Mouse (Mus musculus) heart, embryonic 16.5 days (tissue): Measurements from ENCODE around the gene Rps17. TPM values are rescaled to one million over a fixed set of nuclear protein-coding genes. Genes with fewer than 3 reads are reported as not detected.

ENCODE experiments used
- ATAC-seq: fragments of 200-750 bp; cut with Nextera tagmentation; replicated peaks from 2 replicates; pipeline ENCODE4 v1.8.0; 2017; ENCODE audit warnings: moderate number of reproducible peaks; ENCODE audit not compliant: insufficient read depth, low FRiP score; ENCODE audit errors: extremely low read depth
- H3K27ac ChIP-seq: fragments of 300-500 bp; sonication (generic); 2 replicates; pipeline ENCODE4 v1.5.1; 2014; ENCODE audit warnings: mild to moderate bottlenecking, low read length, control low read depth, moderate library complexity
- H3K27me3 ChIP-seq: fragments of 300-500 bp; sonication (generic); 2 replicates; pipeline ENCODE4 v1.6.1; 2014; ENCODE audit warnings: low read length, mixed read lengths; ENCODE audit not compliant: control insufficient read depth, insufficient read depth
- H3K36me3 ChIP-seq: fragments of 300-500 bp; sonication (generic); 2 replicates; pipeline ENCODE4 v1.6.1; 2014; ENCODE audit not compliant: control insufficient read depth, insufficient read depth
- H3K4me1 ChIP-seq: fragments of 300-500 bp; sonication (generic); 2 replicates; pipeline ENCODE4 v1.6.1; 2014; ENCODE audit warnings: low read length, mixed read lengths; ENCODE audit not compliant: control insufficient read depth, insufficient read depth
- H3K4me2 ChIP-seq: fragments of 300-500 bp; sonication (generic); 2 replicates; pipeline ENCODE4 v1.6.1; 2014; ENCODE audit warnings: low read depth, mild to moderate bottlenecking, control low read depth, low read length
- H3K4me3 ChIP-seq: fragments of 300-500 bp; sonication (generic); 2 replicates; pipeline ENCODE4 v1.5.1; 2014; ENCODE audit warnings: mild to moderate bottlenecking, control low read depth, low read length
- H3K9ac ChIP-seq: fragments of 300-500 bp; sonication (generic); 2 replicates; pipeline ENCODE4 v1.6.1; 2014; ENCODE audit warnings: low read length, control low read depth
- H3K9me3 ChIP-seq: fragments of 300-500 bp; sonication (generic); replicated peaks from 2 replicates; pipeline ENCODE4 v1.6.1; 2016; ENCODE audit warnings: low read length; ENCODE audit not compliant: control insufficient read depth
- WGBS: fragments of 180-500 bp; shearing (Covaris S2); extraction: QIAGEN DNeasy Blood & Tissue Kit; methylation state at CpG from one replicate; pipeline ENCODE4 v1.1.7; 2014; 5-methylcytosine and 5-hydroxymethylcytosine counted together
- polyA plus RNA-seq: library from polyadenylated mRNA; unstranded; fragments of >200 nt; fragmentation: Nextera tagmentation; extraction: Ambion mirVana; gene quantifications from 2 replicates; pipeline ENCODE4 v1.2.1, GENCODE M21; 2015

Rps17 gene
- 728 and 790 TPM in 2 replicates for polyA plus RNA-seq

DNA sequence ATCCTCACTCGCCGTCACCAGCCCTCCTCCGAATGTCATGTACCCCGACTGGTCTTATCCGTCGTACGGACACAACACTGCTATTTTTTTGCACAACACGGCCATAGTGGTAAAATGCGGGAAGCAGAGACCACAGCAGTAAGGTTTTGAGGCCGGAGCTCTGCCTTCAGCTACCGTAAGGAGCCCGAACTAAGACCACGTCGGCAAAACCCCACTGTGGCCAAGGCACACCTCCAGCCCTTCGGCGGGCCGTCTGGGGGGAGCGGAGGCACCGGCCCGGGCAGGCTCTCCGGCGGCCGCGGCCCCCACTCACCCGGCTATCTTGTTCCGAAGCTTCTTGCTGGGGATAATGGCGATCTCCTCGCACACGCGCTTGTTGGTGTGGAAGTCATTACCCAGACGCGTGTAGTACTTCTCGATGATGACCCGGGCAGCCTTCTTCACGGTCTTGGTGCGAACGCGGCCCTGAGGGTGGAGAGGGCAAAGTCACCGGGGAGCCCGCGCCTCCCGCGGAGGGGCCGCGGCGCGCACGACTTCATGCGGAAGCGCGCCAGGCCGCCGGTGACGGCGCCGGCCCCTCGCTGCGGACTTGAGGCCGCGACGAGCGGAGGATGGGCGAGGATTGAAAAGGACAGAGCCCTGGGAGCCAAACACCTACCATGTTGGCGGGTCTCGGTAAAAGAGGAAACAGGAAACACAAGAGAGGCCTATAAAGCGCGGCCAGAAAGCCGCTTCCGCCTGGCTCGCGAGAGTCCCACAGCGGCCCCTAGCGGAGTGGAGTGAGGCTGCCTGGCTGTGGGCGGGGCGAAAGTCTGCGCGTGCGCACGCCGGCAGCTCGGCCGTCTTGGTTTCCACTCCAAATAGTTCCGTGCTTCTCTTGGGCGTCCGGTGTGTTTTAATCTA, at the start of gene Rps17:
TSS of gene Rps17 (minus strand) at position 711 of the 903 bp plus-strand sequence.
- ATAC-seq: peak; percentile 89
- peaks cover 21% of the 10 kb centered on the region for H3K4me1 ChIP-seq
- peak within 1 kb of the TSS; percentile 99 for H3K9ac ChIP-seq
- H3K27me3 ChIP-seq: no peaks in the 10 kb centered on the region
- peak within 1 kb of the TSS; percentile 98 for H3K4me3 ChIP-seq
- under 1% methylated on average over 85 of the region's 85 CpGs for WGBS
- peaks cover 23% of the 10 kb centered on the region for H3K36me3 ChIP-seq
- H3K4me2 ChIP-seq: peak within 1 kb of the TSS; percentile 90
- H3K9me3 ChIP-seq: no peaks in the 10 kb centered on the region
- H3K27ac ChIP-seq: peak within 1 kb of the TSS; percentile 87

- H3K27ac ChIP-seq: no peak overlapping the region
- no peak overlapping the region for H3K4me3 ChIP-seq
- H3K4me2 ChIP-seq: no peak overlapping the region
- no peaks in the 10 kb centered on the region for H3K4me1 ChIP-seq
- H3K9me3 ChIP-seq: no peaks in the 10 kb centered on the region
- 60% methylated on average over 1 of the region's 1 CpGs for WGBS
- no peak for ATAC-seq
- no peak overlapping the region for H3K9ac ChIP-seq
- H3K36me3 ChIP-seq: no peaks in the 10 kb centered on the region
- no peaks in the 10 kb centered on the region for H3K27me3 ChIP-seq
Measured at GRCm38 (mm10) chr7:81379363-81379762, 34.3 kb upstream of the Rps17 start.

DNA sequence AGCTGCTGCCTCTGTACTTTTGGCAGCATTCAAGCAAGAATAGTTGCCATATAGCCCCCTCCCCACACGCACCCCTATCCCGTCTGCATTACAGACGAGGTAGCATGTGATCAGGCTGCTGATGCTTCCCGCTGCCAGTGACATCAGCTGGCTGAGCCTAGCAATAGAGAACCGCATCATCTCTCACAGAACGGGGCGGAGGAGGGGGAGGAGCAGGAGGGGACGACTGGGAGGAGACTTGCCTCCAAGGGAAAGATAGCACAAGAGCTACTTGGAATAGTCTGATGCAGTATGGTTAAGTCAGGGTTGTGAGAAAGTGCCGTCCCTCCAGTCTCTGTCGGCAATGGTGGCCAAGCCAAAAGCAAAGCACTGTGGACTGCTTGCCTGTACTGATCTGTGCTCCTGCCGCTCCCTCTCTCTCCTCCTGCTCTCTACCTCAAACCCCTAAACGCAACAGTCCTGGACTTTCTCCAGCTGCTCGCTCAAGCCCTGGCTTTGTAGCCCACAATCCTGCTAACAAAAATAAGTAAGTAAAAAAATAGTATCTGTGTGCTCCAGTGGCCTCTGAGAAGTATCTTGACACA, 27.4 kb upstream of the Rps17 start:
- no peaks in the 10 kb centered on the region for H3K9me3 ChIP-seq
- H3K4me3 ChIP-seq: peak overlapping the region; percentile 24
- ATAC-seq: peak; percentile 41; the same call in 1 of the 2 replicates
- H3K4me2 ChIP-seq: peak overlapping the region; percentile 55
- peak overlapping the region; percentile 29; the same call in 1 of the 2 replicates for H3K9ac ChIP-seq
- H3K4me1 ChIP-seq: peaks cover 2% of the 10 kb centered on the region; the same call in 1 of the 2 replicates
- WGBS: 5% methylated on average over 13 of the region's 13 CpGs
- no peak overlapping the region for H3K27ac ChIP-seq
- 0 out of 2 replicates have a peak, but pooled peaks cover 2% of the 10 kb centered on the region for H3K27me3 ChIP-seq
- H3K36me3 ChIP-seq: no peaks in the 10 kb centered on the region

DNA sequence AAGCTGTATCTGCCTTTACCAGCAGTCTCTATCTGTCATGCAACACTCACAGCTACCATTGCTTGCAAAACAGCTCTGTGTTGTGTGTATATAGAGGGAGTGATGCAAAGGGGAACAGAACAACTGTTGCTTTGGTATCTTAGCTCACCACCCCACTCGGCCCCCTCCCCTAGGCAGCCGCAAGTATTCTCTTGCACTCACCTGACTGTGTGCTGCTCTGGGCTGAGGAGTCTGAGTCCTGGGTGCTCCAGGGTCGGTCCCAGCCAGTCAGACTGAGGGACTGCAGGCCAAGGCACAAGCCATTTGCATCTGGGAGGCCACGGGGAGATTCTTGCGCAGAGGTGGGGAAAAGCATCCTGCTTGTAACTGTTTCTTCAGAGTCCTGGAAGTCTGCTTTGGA, 26.8 kb upstream of the Rps17 start:
- H3K36me3 ChIP-seq: no peaks in the 10 kb centered on the region
- no peak overlapping the region for H3K27ac ChIP-seq
- 0 out of 2 replicates have a peak, but pooled peaks cover 2% of the 10 kb centered on the region for H3K27me3 ChIP-seq
- 24% methylated on average over 5 of the region's 5 CpGs for WGBS
- no peak for ATAC-seq
- H3K4me2 ChIP-seq: no peak overlapping the region; the same call in 1 of the 2 replicates
- H3K4me1 ChIP-seq: peaks cover 2% of the 10 kb centered on the region; the same call in 1 of the 2 replicates
- no peak overlapping the region for H3K9ac ChIP-seq
- no peak overlapping the region for H3K4me3 ChIP-seq
- H3K9me3 ChIP-seq: no peaks in the 10 kb centered on the region

DNA sequence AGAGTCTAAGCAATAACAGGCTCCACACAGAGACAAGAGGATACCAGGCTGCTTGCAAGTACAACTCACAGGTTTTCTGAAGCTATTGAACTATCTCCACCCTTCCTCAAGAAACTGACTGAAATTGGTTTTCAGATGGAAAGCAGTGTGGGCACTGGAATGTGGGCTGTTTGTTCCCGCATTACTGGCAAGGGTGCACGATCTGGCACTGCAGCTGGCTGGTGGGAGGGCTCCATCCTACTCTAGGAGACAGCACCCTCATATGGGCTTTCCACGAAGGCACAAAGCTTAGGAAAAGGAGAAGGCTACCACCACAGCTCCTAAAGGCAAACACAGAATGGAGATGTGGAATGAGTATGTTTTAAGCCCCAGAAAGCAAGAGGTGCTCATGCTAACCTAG, 24.7 kb upstream of the Rps17 start:
- H3K36me3 ChIP-seq: no peaks in the 10 kb centered on the region
- WGBS: 52% methylated on average over 3 of the region's 3 CpGs
- H3K27me3 ChIP-seq: 0 out of 2 replicates have a peak, but pooled peaks cover 2% of the 10 kb centered on the region
- no peak overlapping the region for H3K27ac ChIP-seq
- no peak overlapping the region for H3K4me3 ChIP-seq
- H3K4me2 ChIP-seq: no peak overlapping the region
- H3K9ac ChIP-seq: no peak overlapping the region
- H3K4me1 ChIP-seq: peaks cover 2% of the 10 kb centered on the region; the same call in 1 of the 2 replicates
- ATAC-seq: no peak
- no peaks in the 10 kb centered on the region for H3K9me3 ChIP-seq

DNA sequence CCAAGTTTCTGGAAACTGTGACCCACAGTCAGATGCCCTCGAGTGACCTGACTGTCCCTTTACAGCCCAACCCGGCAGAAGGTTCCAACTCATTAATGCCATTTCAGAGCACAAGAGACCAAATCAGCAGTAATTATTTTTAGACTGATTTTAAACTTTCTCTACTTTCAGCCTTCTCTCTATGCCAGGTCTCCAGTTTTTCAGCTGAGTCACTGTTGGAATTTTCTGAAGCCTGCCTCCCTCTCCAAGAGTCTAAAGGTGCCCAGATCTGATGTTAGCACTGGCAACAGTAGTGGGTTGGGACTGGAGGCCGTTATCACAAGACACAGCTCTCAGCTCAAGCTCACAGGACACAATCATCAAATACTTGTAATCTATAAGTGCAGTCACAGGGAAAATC, 22.9 kb upstream of the Rps17 start:
- WGBS: 65% methylated on average over 3 of the region's 3 CpGs
- Histone ChIP-seq H3K27me3 (no peaks in the 10 kb centered on the region), H3K4me1 (peaks cover 2% of the 10 kb centered on the region; the same call in 1 of the 2 replicates), H3K27ac (no peak overlapping the region), H3K9ac (no peak overlapping the region), H3K36me3 (no peaks in the 10 kb centered on the region), H3K4me3 (no peak overlapping the region), H3K4me2 (no peak overlapping the region), H3K9me3 (no peaks in the 10 kb centered on the region)
- ATAC-seq: no peak

- ATAC-seq: no peak
- H3K9me3 ChIP-seq: no peaks in the 10 kb centered on the region
- WGBS: 78% methylated on average over 7 of the region's 7 CpGs
Measured at GRCm38 (mm10) chr7:81356975-81357374, 11.9 kb upstream of the Rps17 start.

GRCm38 (mm10) chr7:81356360-81356759, 11.3 kb upstream of the Rps17 start:
- Histone ChIP-seq H3K4me2 (no peak overlapping the region), H3K9ac (no peak overlapping the region)
- no peak for ATAC-seq

More at GRCm38 (mm10) chr7:81356975-81357374, 11.9 kb upstream of the Rps17 start:
- Histone ChIP-seq H3K9ac (no peak overlapping the region), H3K27me3 (no peaks in the 10 kb centered on the region), H3K36me3 (no peaks in the 10 kb centered on the region), H3K4me2 (no peak overlapping the region), H3K4me1 (no peaks in the 10 kb centered on the region), H3K4me3 (no peak overlapping the region), H3K27ac (no peak overlapping the region)

GRCm38 (mm10) chr7:81355746-81356145, 10.7 kb upstream of the Rps17 start:
- Histone ChIP-seq H3K9ac (no peak overlapping the region), H3K36me3 (no peaks in the 10 kb centered on the region), H3K4me2 (no peak overlapping the region), H3K27me3 (no peaks in the 10 kb centered on the region), H3K4me1 (no peaks in the 10 kb centered on the region), H3K9me3 (no peaks in the 10 kb centered on the region), H3K4me3 (no peak overlapping the region), H3K27ac (no peak overlapping the region)
- 82% methylated on average over 7 of the region's 7 CpGs for whole genome bisulfite sequencing
- no peak for ATAC-seq

More at GRCm38 (mm10) chr7:81356360-81356759, 11.3 kb upstream of the Rps17 start:
- WGBS: 84% methylated on average over 1 of the region's 1 CpGs
- H3K4me3 ChIP-seq: no peak overlapping the region
- H3K27ac ChIP-seq: no peak overlapping the region
- H3K36me3 ChIP-seq: no peaks in the 10 kb centered on the region
- no peaks in the 10 kb centered on the region for H3K27me3 ChIP-seq
- H3K4me1 ChIP-seq: no peaks in the 10 kb centered on the region
- no peaks in the 10 kb centered on the region for H3K9me3 ChIP-seq
